Mouse (Mus musculus): ENCODE measurements around the gene Tbx6. TPM values are rescaled to one million over a fixed set of nuclear protein-coding genes. Genes with fewer than 3 reads are reported as not detected.

The Tbx6 gene
- polyA plus RNA-seq, 1 experiment from 2014 or later: 0.31 TPM

- Histone ChIP-seq H3K36me3 (ENCODE audit: control insufficient read depth, insufficient read depth, low read length) (peaks cover 17% of the 10 kb centered on the region), H3K9ac (ENCODE audit: low read depth, low read length) (peak overlapping the region; percentile 83), H3K9me3 (replicated peaks; ENCODE audit: control insufficient read depth, low read length) (no peaks in the 10 kb centered on the region), H3K27me3 (ENCODE audit: control insufficient read depth, insufficient read depth, low read length) (no peaks in the 10 kb centered on the region), H3K27ac (ENCODE audit: low read depth, low read length) (peak overlapping the region; percentile 99), H3K4me3 (ENCODE audit: low read depth, low read length) (peak overlapping the region; percentile 90), H3K4me1 (ENCODE audit: control insufficient read depth, insufficient read depth, low read length) (peaks cover 25% of the 10 kb centered on the region), H3K4me2 (peak overlapping the region; percentile 77)
- 54% methylated on average over 5 of the region's 5 CpGs for WGBS (ENCODE audit: insufficient replicate concordance)
- no peak for ATAC-seq (replicated peaks; ENCODE audit: insufficient number of reproducible peaks, low FRiP score, low TSS enrichment)
Measured at GRCm38 (mm10) chr7:126800269-126801056, 19.2 kb downstream of the Tbx6 start.

DNA sequence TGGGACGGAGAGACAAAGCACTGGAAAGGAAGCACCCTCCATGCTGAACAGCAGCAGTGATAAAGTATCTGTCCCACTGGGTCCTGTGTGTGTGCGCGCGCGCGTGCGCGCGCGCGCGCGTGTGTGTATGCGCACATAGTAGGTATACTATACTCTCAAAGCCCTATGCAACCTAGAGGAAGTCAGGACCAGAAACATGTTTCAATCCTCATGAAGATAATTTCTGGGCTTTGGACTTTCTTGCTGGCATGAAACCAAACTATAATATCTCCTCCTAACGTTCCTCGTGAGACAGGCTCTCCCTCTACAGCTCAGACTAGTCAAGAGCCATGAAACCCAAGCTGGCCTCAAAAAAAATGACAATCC, 19.8 kb downstream of the Tbx6 start:
- WGBS (ENCODE audit: insufficient replicate concordance): 92% methylated on average over 16 of the region's 16 CpGs
- Histone ChIP-seq H3K36me3 (ENCODE audit: control insufficient read depth, insufficient read depth, low read length) (peaks cover 13% of the 10 kb centered on the region), H3K4me1 (ENCODE audit: control insufficient read depth, insufficient read depth, low read length) (peaks cover 24% of the 10 kb centered on the region), H3K27ac (ENCODE audit: low read depth, low read length) (no peak overlapping the region), H3K27me3 (ENCODE audit: control insufficient read depth, insufficient read depth, low read length) (no peaks in the 10 kb centered on the region), H3K9ac (ENCODE audit: low read depth, low read length) (no peak overlapping the region; the same call in 1 of the 2 replicates), H3K4me2 (no peak overlapping the region), H3K9me3 (replicated peaks; ENCODE audit: control insufficient read depth, low read length) (no peaks in the 10 kb centered on the region), H3K4me3 (ENCODE audit: low read depth, low read length) (no peak overlapping the region)
- ATAC-seq (replicated peaks; ENCODE audit: insufficient number of reproducible peaks, low FRiP score, low TSS enrichment): no peak

GRCm38 (mm10) chr7:126802134-126802889, 21.0 kb downstream of the Tbx6 start:
- Histone ChIP-seq H3K4me1 (ENCODE audit: control insufficient read depth, insufficient read depth, low read length) (peaks cover 12% of the 10 kb centered on the region), H3K36me3 (ENCODE audit: control insufficient read depth, insufficient read depth, low read length) (peaks cover 2% of the 10 kb centered on the region), H3K4me2 (no peak overlapping the region), H3K9ac (ENCODE audit: low read depth, low read length) (no peak overlapping the region), H3K27me3 (ENCODE audit: control insufficient read depth, insufficient read depth, low read length) (no peaks in the 10 kb centered on the region), H3K27ac (ENCODE audit: low read depth, low read length) (no peak overlapping the region), H3K4me3 (ENCODE audit: low read depth, low read length) (no peak overlapping the region), H3K9me3 (replicated peaks; ENCODE audit: control insufficient read depth, low read length) (no peaks in the 10 kb centered on the region)
- WGBS (ENCODE audit: insufficient replicate concordance): 77% methylated on average over 11 of the region's 11 CpGs
- no peak for ATAC-seq (replicated peaks; ENCODE audit: insufficient number of reproducible peaks, low FRiP score, low TSS enrichment)

GRCm38 (mm10) chr7:126803181-126803580, 21.9 kb downstream of the Tbx6 start:
- Histone ChIP-seq H3K4me2 (no peak overlapping the region), H3K9ac (ENCODE audit: low read depth, low read length) (no peak overlapping the region; the same call in 1 of the 2 replicates)
- WGBS (ENCODE audit: insufficient replicate concordance): 78% methylated on average over 6 of the region's 6 CpGs

DNA sequence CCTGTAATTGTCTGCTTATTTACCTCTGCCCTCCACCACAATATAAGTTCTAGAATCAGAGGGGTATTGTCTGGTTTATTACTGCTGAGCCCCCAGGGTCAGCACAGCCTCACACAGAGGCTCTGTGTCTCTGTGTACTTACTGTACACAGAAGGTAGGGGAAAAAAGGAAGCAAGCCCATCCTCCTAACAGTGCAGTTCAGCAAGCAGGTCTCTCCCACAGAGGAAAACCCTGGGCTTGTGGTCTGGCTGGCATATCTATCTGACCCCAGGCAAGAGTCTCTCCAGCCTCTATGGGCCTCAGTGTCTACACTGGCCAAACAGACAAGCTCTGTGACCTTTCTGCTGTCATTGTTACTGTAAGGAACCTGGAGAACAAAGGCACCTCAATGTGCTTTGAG, 22.5 kb downstream of the Tbx6 start:
- no peak for ATAC-seq (replicated peaks; ENCODE audit: insufficient number of reproducible peaks, low FRiP score, low TSS enrichment)
- H3K36me3 ChIP-seq (ENCODE audit: control insufficient read depth, insufficient read depth, low read length): no peaks in the 10 kb centered on the region; the same call in 1 of the 2 replicates
- no peak overlapping the region for H3K27ac ChIP-seq (ENCODE audit: low read depth, low read length)
- H3K4me2 ChIP-seq: no peak overlapping the region
- H3K9me3 ChIP-seq (replicated peaks; ENCODE audit: control insufficient read depth, low read length): no peaks in the 10 kb centered on the region
- peaks cover 22% of the 10 kb centered on the region for H3K4me1 ChIP-seq (ENCODE audit: control insufficient read depth, insufficient read depth, low read length)
- H3K9ac ChIP-seq (ENCODE audit: low read depth, low read length): no peak overlapping the region
- H3K27me3 ChIP-seq (ENCODE audit: control insufficient read depth, insufficient read depth, low read length): no peaks in the 10 kb centered on the region
- H3K4me3 ChIP-seq (ENCODE audit: low read depth, low read length): no peak overlapping the region

More at GRCm38 (mm10) chr7:126803181-126803580, 21.9 kb downstream of the Tbx6 start:
- H3K36me3 ChIP-seq (ENCODE audit: control insufficient read depth, insufficient read depth, low read length): no peaks in the 10 kb centered on the region; the same call in 1 of the 2 replicates
- peaks cover 17% of the 10 kb centered on the region for H3K4me1 ChIP-seq (ENCODE audit: control insufficient read depth, insufficient read depth, low read length)
- no peaks in the 10 kb centered on the region for H3K9me3 ChIP-seq (replicated peaks; ENCODE audit: control insufficient read depth, low read length)
- no peaks in the 10 kb centered on the region for H3K27me3 ChIP-seq (ENCODE audit: control insufficient read depth, insufficient read depth, low read length)
- no peak overlapping the region for H3K27ac ChIP-seq (ENCODE audit: low read depth, low read length)
- H3K4me3 ChIP-seq (ENCODE audit: low read depth, low read length): no peak overlapping the region
- no peak for ATAC-seq (replicated peaks; ENCODE audit: insufficient number of reproducible peaks, low FRiP score, low TSS enrichment)

- Histone ChIP-seq H3K4me1 (ENCODE audit: control insufficient read depth, insufficient read depth, low read length) (peaks cover 16% of the 10 kb centered on the region), H3K27me3 (ENCODE audit: control insufficient read depth, insufficient read depth, low read length) (no peaks in the 10 kb centered on the region), H3K4me2 (no peak overlapping the region), H3K9me3 (replicated peaks; ENCODE audit: control insufficient read depth, low read length) (no peaks in the 10 kb centered on the region), H3K36me3 (ENCODE audit: control insufficient read depth, insufficient read depth, low read length) (no peaks in the 10 kb centered on the region; the same call in 1 of the 2 replicates), H3K9ac (ENCODE audit: low read depth, low read length) (no peak overlapping the region), H3K27ac (ENCODE audit: low read depth, low read length) (no peak overlapping the region), H3K4me3 (ENCODE audit: low read depth, low read length) (no peak overlapping the region)
- 66% methylated on average over 6 of the region's 6 CpGs for WGBS (ENCODE audit: insufficient replicate concordance)
- no peak for ATAC-seq (replicated peaks; ENCODE audit: insufficient number of reproducible peaks, low FRiP score, low TSS enrichment)
Measured at GRCm38 (mm10) chr7:126806956-126807355, 25.7 kb downstream of the Tbx6 start.

DNA sequence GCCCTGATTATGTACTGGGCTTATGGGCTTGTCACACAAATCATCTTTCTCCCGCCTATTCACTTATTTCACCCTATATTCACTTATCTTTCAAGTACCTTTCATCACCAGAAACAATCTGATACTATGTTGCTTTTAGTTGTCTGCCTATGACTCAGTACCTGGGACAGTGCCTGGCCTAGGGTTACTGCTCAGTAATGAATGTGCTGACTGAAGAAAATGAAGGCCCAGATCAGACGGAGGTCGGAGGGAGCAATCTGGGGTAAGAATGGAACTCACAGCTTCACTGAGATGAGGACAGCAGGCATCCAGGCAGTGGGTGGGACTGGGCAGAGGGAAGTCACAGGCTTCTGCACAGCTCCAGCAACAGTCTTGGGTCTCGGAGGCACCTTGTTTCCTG, 26.1 kb downstream of the Tbx6 start:
- Histone ChIP-seq H3K27me3 (ENCODE audit: control insufficient read depth, insufficient read depth, low read length) (no peaks in the 10 kb centered on the region), H3K36me3 (ENCODE audit: control insufficient read depth, insufficient read depth, low read length) (no peaks in the 10 kb centered on the region; the same call in 1 of the 2 replicates), H3K9me3 (replicated peaks; ENCODE audit: control insufficient read depth, low read length) (no peaks in the 10 kb centered on the region), H3K4me1 (ENCODE audit: control insufficient read depth, insufficient read depth, low read length) (peaks cover 16% of the 10 kb centered on the region), H3K9ac (ENCODE audit: low read depth, low read length) (0 out of 2 replicates have a peak overlapping the region, but pooled peaks have one; percentile 81), H3K27ac (ENCODE audit: low read depth, low read length) (no peak overlapping the region), H3K4me2 (peak overlapping the region; percentile 87), H3K4me3 (ENCODE audit: low read depth, low read length) (no peak overlapping the region)
- ATAC-seq (replicated peaks; ENCODE audit: insufficient number of reproducible peaks, low FRiP score, low TSS enrichment): no peak
- 65% methylated on average over 4 of the region's 4 CpGs for WGBS (ENCODE audit: insufficient replicate concordance)

DNA sequence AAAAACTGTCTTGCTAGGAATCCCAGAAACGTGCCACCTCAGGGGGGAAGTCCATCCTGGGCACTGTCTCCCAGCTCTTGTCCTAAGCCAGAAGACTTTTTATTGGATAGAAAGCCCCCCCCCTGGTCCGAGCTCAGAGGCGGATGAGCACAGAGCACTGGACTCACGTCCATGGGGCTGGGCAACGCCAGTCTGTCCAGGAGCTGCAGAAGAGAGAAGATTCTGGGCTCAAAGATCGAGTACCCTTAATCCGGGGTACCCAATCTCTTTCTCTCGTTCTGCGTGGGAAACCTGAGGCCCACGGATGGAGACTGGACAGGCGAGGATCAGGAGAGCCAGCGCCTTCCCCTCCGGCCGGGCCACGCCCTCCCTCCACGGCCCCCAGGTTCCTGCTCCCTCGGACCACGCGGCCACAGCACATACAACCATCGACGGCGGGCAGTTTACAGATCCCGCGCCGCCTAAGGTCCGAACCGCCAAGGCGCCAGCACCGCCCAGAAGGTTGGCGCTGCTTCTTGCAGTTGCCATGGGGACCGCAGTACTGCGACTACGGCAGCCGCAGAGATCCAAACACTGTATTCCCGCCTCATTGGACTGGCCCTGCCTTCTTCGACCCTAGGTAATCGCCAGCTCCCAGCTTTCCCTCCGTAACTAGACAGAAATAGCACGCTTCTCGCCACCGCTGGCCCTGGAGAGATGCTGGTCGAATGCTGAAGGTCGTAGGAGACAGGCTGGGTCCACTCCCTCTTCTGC, 27.6 kb downstream of the Tbx6 start:
- WGBS (ENCODE audit: insufficient replicate concordance): under 1% methylated on average over 43 of the region's 43 CpGs
- Histone ChIP-seq H3K4me1 (ENCODE audit: control insufficient read depth, insufficient read depth, low read length) (peaks cover 16% of the 10 kb centered on the region), H3K4me3 (ENCODE audit: low read depth, low read length) (peak overlapping the region; percentile 53), H3K36me3 (ENCODE audit: control insufficient read depth, insufficient read depth, low read length) (no peaks in the 10 kb centered on the region), H3K4me2 (peak overlapping the region; percentile 87), H3K9me3 (replicated peaks; ENCODE audit: control insufficient read depth, low read length) (no peaks in the 10 kb centered on the region), H3K27ac (ENCODE audit: low read depth, low read length) (peak overlapping the region; percentile 88), H3K27me3 (ENCODE audit: control insufficient read depth, insufficient read depth, low read length) (0 out of 2 replicates have a peak, but pooled peaks cover under 1% of the 10 kb centered on the region), H3K9ac (ENCODE audit: low read depth, low read length) (peak overlapping the region; percentile 81)
- ATAC-seq (replicated peaks; ENCODE audit: insufficient number of reproducible peaks, low FRiP score, low TSS enrichment): peak; percentile 90

Data from heart, embryonic 11.5 days (tissue).